Mouse (Mus musculus): Measurements from ENCODE around the gene Scand1. TPM values are rescaled to one million over a fixed set of nuclear protein-coding genes. Genes with fewer than 3 reads are reported as not detected.

The Scand1 gene
- polyA plus RNA-seq, 2 experiments = 28.1 to 36.1 TPM

DNA sequence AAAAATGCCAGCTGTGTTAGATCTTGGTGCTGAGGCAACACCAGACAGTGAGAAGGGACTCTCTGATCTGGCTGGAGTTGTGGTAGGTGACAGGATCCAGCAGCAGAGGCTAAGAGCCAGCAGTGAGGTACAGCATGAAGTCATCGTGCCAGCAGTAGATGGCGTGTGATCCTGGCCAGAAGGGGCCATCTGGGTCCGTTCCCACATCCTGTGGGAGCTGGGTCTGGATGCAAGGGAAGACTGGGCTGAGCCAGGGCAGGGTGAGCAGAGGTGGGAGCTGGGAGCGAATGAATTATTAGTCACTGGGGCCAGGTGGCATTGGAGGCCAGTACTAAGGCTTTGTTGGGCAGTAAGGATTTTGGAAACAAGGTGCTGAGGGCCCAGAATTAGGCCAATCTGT lies 31.3 kb downstream of the Scand1 start:
- no peak for TF ChIP-seq CTCF (IDR thresholded peaks at IDR 0.05; ENCODE audit: low read depth)
- TF ChIP-seq EP300 (IDR thresholded peaks at IDR 0.05; ENCODE audit: low read depth) = no peak
- Histone ChIP-seq H3K36me3 (replicated peaks; ENCODE audit: control insufficient read depth, insufficient read depth, low read depth) (no peaks in the 10 kb centered on the region), H3K9ac (replicated peaks) (no peak overlapping the region), H3K27ac (no peak overlapping the region), H3K4me2 (ENCODE audit: low read depth) (no peak overlapping the region), H3K4me1 (replicated peaks; ENCODE audit: control insufficient read depth in 2 of 2, insufficient read depth in 2 of 2, low read length in 1 of 2) (0 out of 4 replicates have a peak, but pooled peaks cover 0 to 2% of the 10 kb centered on the region in 2 experiments), H3K4me3 (ENCODE audit: insufficient read depth in 1 of 2, low read depth in 2 of 2, low read length in 2 of 2) (no peak overlapping the region), H3K27me3 (ENCODE audit: control insufficient read depth, insufficient read depth, low read length) (no peaks in the 10 kb centered on the region), H3K9me3 (ENCODE audit: control insufficient read depth, low read length) (no peaks in the 10 kb centered on the region)
- ATAC-seq (ENCODE audit: insufficient read depth) = no peak
- DNase-seq (ENCODE audit: low read depth in 3 of 3, low spot score in 3 of 3) = no peak
- 62% methylated on average over 4 of the region's 4 CpGs for WGBS (ENCODE audit: insufficient replicate concordance)

DNA sequence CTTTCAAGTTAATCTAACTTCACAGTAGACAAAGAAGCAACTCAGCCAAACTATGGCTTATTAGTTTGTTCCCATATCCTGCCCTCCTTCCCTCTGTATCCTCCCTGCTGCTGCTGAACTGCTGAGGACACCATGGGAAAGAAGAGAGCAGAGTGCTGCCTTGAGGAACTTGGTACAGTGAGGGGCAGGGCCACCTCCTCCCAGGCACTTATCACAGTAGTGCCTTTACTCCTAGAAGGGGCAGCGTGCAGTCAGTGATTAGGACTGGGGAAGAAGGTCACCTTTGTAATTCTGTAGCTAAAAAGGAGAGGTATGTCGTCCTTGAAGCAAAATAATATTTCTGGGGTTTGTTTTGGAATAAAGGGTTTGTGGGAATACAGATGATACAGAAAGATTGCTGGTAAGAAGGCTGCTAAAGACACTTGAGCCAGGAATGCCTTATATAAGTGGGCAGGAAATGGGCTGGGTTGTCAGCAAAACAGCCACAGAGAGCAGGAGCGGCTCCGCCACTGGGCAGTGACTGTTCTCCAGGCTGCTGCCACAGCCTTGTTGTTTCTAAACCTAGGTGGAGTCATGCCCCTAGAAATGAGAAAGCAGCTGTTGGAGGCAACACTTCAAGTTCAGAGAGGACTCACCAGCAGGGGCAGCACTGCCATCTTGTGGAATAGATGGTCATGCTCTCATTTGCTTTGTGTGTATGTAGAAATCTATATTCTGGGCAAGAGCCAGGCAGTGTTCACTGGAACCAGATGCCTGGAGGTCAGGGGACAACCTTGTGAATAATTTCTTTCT lies 34.1 kb downstream of the Scand1 start:
- WGBS (ENCODE audit: insufficient replicate concordance) = 15% methylated on average over 4 of the region's 4 CpGs
- no peaks in the 10 kb centered on the region for H3K9me3 ChIP-seq (ENCODE audit: control insufficient read depth, low read length)
- TF ChIP-seq EP300 (IDR thresholded peaks at IDR 0.05; ENCODE audit: low read depth) (no peak), CTCF (IDR thresholded peaks at IDR 0.05; ENCODE audit: low read depth) (peak; percentile 85)
- H3K27me3 ChIP-seq (ENCODE audit: control insufficient read depth, insufficient read depth, low read length) = no peaks in the 10 kb centered on the region
- peaks cover 2% of the 10 kb centered on the region; the same call in 1 of the 2 replicates for H3K36me3 ChIP-seq (replicated peaks; ENCODE audit: control insufficient read depth, insufficient read depth, low read depth)
- ATAC-seq (ENCODE audit: insufficient read depth) = peak; percentile 69; the same call in 1 of the 2 replicates
- H3K9ac ChIP-seq (replicated peaks) = no peak overlapping the region; the same call in 1 of the 2 replicates
- peak; percentile 59 to 64 (median 62) for DNase-seq (ENCODE audit: low read depth in 3 of 3, low spot score in 3 of 3)
- H3K4me1 ChIP-seq (replicated peaks; ENCODE audit: control insufficient read depth in 2 of 2, insufficient read depth in 2 of 2, low read length in 1 of 2) = 0 out of 4 replicates have a peak, but pooled peaks cover 0 to 2% of the 10 kb centered on the region in 2 experiments
- no peak overlapping the region for H3K4me3 ChIP-seq (ENCODE audit: insufficient read depth in 1 of 2, low read depth in 2 of 2, low read length in 2 of 2)
- no peak overlapping the region for H3K27ac ChIP-seq
- H3K4me2 ChIP-seq (ENCODE audit: low read depth) = no peak overlapping the region

- TF ChIP-seq EP300 (IDR thresholded peaks at IDR 0.05; ENCODE audit: low read depth) = no peak
- no peak for TF ChIP-seq CTCF (IDR thresholded peaks at IDR 0.05; ENCODE audit: low read depth)
- H3K9ac ChIP-seq (replicated peaks) = no peak overlapping the region
- ATAC-seq (ENCODE audit: insufficient read depth) (no peak), DNase-seq (ENCODE audit: low read depth in 3 of 3, low spot score in 3 of 3) (no peak)
- no peak overlapping the region for H3K27ac ChIP-seq
- 80% methylated on average over 6 of the region's 6 CpGs for WGBS (ENCODE audit: insufficient replicate concordance)
- H3K4me2 ChIP-seq (ENCODE audit: low read depth) = no peak overlapping the region
- H3K9me3 ChIP-seq (ENCODE audit: control insufficient read depth, low read length) = no peaks in the 10 kb centered on the region
- H3K4me1 ChIP-seq (replicated peaks; ENCODE audit: control insufficient read depth in 2 of 2, insufficient read depth in 2 of 2, low read length in 1 of 2) = no peaks in the 10 kb centered on the region
- H3K27me3 ChIP-seq (ENCODE audit: control insufficient read depth, insufficient read depth, low read length) = no peaks in the 10 kb centered on the region
- H3K4me3 ChIP-seq (ENCODE audit: insufficient read depth in 1 of 2, low read depth in 2 of 2, low read length in 2 of 2) = no peak overlapping the region
- peaks cover 2% of the 10 kb centered on the region; the same call in 1 of the 2 replicates for H3K36me3 ChIP-seq (replicated peaks; ENCODE audit: control insufficient read depth, insufficient read depth, low read depth)
Observed at GRCm38 (mm10) chr2:156272553-156272952, 40.0 kb downstream of the Scand1 start.

DNA sequence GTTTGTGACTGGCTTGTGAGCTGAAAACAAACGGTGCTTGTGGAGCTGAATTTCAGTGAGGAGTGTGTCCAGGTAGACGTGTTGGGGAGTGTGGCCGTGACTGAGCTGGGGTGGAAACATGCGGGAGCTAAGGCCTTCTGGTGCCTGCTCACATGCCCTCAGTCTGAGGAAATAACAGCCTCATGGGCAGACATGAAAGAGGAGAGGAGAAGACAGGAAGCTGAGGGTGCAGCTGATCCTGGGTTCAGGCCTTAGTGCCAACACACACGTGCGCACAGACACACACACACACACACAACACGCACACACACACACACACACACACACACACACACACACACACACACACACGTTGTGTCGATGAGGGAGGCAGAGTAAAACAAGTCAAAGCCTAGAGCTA lies 44.9 kb downstream of the Scand1 start:
- Histone ChIP-seq H3K27ac (no peak overlapping the region), H3K9ac (replicated peaks) (no peak overlapping the region), H3K4me1 (replicated peaks; ENCODE audit: control insufficient read depth in 2 of 2, insufficient read depth in 2 of 2, low read length in 1 of 2) (no peaks in the 10 kb centered on the region), H3K4me3 (ENCODE audit: insufficient read depth in 1 of 2, low read depth in 2 of 2, low read length in 2 of 2) (no peak overlapping the region), H3K9me3 (ENCODE audit: control insufficient read depth, low read length) (no peaks in the 10 kb centered on the region), H3K27me3 (ENCODE audit: control insufficient read depth, insufficient read depth, low read length) (no peaks in the 10 kb centered on the region), H3K4me2 (ENCODE audit: low read depth) (no peak overlapping the region), H3K36me3 (replicated peaks; ENCODE audit: control insufficient read depth, insufficient read depth, low read depth) (no peaks in the 10 kb centered on the region)
- 83% methylated on average over 9 of the region's 9 CpGs for WGBS (ENCODE audit: insufficient replicate concordance)
- ATAC-seq (ENCODE audit: insufficient read depth) (no peak), DNase-seq (ENCODE audit: low read depth in 3 of 3, low spot score in 3 of 3) (no peak)
- no peak for TF ChIP-seq CTCF (IDR thresholded peaks at IDR 0.05; ENCODE audit: low read depth)
- TF ChIP-seq EP300 (IDR thresholded peaks at IDR 0.05; ENCODE audit: low read depth) = no peak

DNA sequence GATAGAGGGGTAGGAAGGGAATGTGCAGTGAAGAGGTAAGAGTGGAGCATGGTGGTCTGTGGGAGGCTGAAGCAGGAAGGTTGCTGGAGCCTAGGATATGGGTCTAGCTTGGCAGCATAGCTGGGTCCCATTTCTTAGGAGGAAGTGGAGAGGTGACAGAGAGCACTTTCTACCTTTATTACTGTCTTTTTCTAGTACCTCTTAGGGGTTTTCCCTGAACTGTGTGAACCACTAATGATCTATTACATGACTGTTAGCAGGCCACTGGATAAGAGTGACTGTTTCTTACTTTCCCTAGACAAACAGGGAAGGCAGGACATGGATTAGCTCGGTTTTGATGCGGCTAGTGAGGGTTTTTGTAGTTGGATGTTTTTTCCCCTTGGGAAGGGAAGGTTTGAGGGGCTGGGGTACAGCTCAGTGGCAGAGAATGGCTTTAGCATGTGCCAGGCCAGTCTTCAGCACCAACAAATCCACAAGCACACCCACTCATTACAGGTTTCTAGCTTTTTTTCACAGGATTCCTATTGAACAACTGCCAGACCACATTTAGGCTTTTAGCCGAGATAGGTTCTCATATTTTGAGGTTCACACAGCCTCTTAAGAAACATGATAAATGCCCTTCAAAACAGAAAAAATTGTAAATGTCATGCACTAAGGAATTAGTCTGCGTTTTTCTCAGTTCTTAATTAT lies 49.2 kb downstream of the Scand1 start:
- H3K27me3 ChIP-seq (ENCODE audit: control insufficient read depth, insufficient read depth, low read length) = no peaks in the 10 kb centered on the region
- 71% methylated on average over 4 of the region's 4 CpGs for WGBS (ENCODE audit: insufficient replicate concordance)
- no peak overlapping the region for H3K9ac ChIP-seq (replicated peaks)
- H3K36me3 ChIP-seq (replicated peaks; ENCODE audit: control insufficient read depth, insufficient read depth, low read depth) = no peaks in the 10 kb centered on the region; the same call in 1 of the 2 replicates
- no peak for TF ChIP-seq EP300 (IDR thresholded peaks at IDR 0.05; ENCODE audit: low read depth)
- no peak overlapping the region for H3K4me2 ChIP-seq (ENCODE audit: low read depth)
- no peak overlapping the region for H3K27ac ChIP-seq
- ATAC-seq (ENCODE audit: insufficient read depth) = no peak
- no peak for DNase-seq (ENCODE audit: low read depth in 3 of 3, low spot score in 3 of 3)
- no peaks in the 10 kb centered on the region for H3K9me3 ChIP-seq (ENCODE audit: control insufficient read depth, low read length)
- 0 out of 4 replicates have a peak, but pooled peaks cover 0 to 2% of the 10 kb centered on the region in 2 experiments for H3K4me1 ChIP-seq (replicated peaks; ENCODE audit: control insufficient read depth in 2 of 2, insufficient read depth in 2 of 2, low read length in 1 of 2)
- no peak overlapping the region for H3K4me3 ChIP-seq (ENCODE audit: insufficient read depth in 1 of 2, low read depth in 2 of 2, low read length in 2 of 2)

Small RNAs within 50 kb of the gene (microRNA-seq; reads per million reads assigned to microRNA genes)
- gene Gm22759 = not detected

Other genes starting within 250 kb of the Scand1 start
- 0.69 and 1.1 TPM in 2 replicates for gene Spag4, start 247.5 kb downstream of the Scand1 start, polyA plus RNA-seq (2012; rRNA removed)
- 0.49 and 1.2 TPM in 2 replicates for gene Spag4, start 247.5 kb downstream of the Scand1 start, polyA plus RNA-seq (2014; fragmentation: Nextera tagmentation; extraction: Ambion mirVana)
- gene Cpne1, start 200.7 kb downstream of the Scand1 start, polyA plus RNA-seq (2012; rRNA removed) = 17.9 and 21.2 TPM in 2 replicates
- gene Cpne1, start 200.7 kb downstream of the Scand1 start, polyA plus RNA-seq (2014; fragmentation: Nextera tagmentation; extraction: Ambion mirVana) = 11.5 and 14.0 TPM in 2 replicates
- 1.7 and 5.0 TPM in 2 replicates for gene Rbm12, start 200.7 kb downstream of the Scand1 start, polyA plus RNA-seq (2012; rRNA removed)
- gene Rbm12, start 200.7 kb downstream of the Scand1 start, polyA plus RNA-seq (2014; fragmentation: Nextera tagmentation; extraction: Ambion mirVana) = 9.6 and 9.8 TPM in 2 replicates
- gene Gm28036, start 185.6 kb downstream of the Scand1 start, polyA plus RNA-seq (2012; rRNA removed) = 1.9 and 3.9 TPM in 2 replicates
- gene Gm28036, start 185.6 kb downstream of the Scand1 start, polyA plus RNA-seq (2014; fragmentation: Nextera tagmentation; extraction: Ambion mirVana) = 5.1 and 5.5 TPM in 2 replicates
- 123 and 181 TPM in 2 replicates for gene Romo1, start 168.7 kb downstream of the Scand1 start, polyA plus RNA-seq (2012; rRNA removed)
- 248 and 249 TPM in 2 replicates for gene Romo1, start 168.7 kb downstream of the Scand1 start, polyA plus RNA-seq (2014; fragmentation: Nextera tagmentation; extraction: Ambion mirVana)
- gene Nfs1, start 168.5 kb downstream of the Scand1 start, polyA plus RNA-seq (2012; rRNA removed) = 37.3 and 40.9 TPM in 2 replicates
- gene Nfs1, start 168.5 kb downstream of the Scand1 start, polyA plus RNA-seq (2014; fragmentation: Nextera tagmentation; extraction: Ambion mirVana) = 55.3 and 62.5 TPM in 2 replicates
- 46.5 and 69.5 TPM in 2 replicates for gene Rbm39, start 132.5 kb downstream of the Scand1 start, polyA plus RNA-seq (2012; rRNA removed)
- gene Rbm39, start 132.5 kb downstream of the Scand1 start, polyA plus RNA-seq (2014; fragmentation: Nextera tagmentation; extraction: Ambion mirVana) = 207 and 223 TPM in 2 replicates
- 2.6 and 2.9 TPM in 2 replicates for gene Phf20, start 116.2 kb downstream of the Scand1 start, polyA plus RNA-seq (2012; rRNA removed)
- gene Phf20, start 116.2 kb downstream of the Scand1 start, polyA plus RNA-seq (2014; fragmentation: Nextera tagmentation; extraction: Ambion mirVana) = 10.1 and 12.7 TPM in 2 replicates
- gene Cnbd2, start 405 bp downstream of the Scand1 start, polyA plus RNA-seq (2012; rRNA removed) = 0.28 and 0.51 TPM in 2 replicates
- 1.5 and 1.9 TPM in 2 replicates for gene Cnbd2, start 405 bp downstream of the Scand1 start, polyA plus RNA-seq (2014; fragmentation: Nextera tagmentation; extraction: Ambion mirVana)
- gene Epb41l1, start 108.2 kb upstream of the Scand1 start, polyA plus RNA-seq (2012; rRNA removed) = 2.5 and 2.7 TPM in 2 replicates
- gene Epb41l1, start 108.2 kb upstream of the Scand1 start, polyA plus RNA-seq (2014; fragmentation: Nextera tagmentation; extraction: Ambion mirVana) = 0.46 and 0.58 TPM in 2 replicates
- 5.9 and 6.0 TPM in 2 replicates for gene Aar2, start 234.9 kb upstream of the Scand1 start, polyA plus RNA-seq (2012; rRNA removed)
- 13.2 and 14.2 TPM in 2 replicates for gene Aar2, start 234.9 kb upstream of the Scand1 start, polyA plus RNA-seq (2014; fragmentation: Nextera tagmentation; extraction: Ambion mirVana)

All from liver, embryonic 14.5 days (tissue).